Mouse (Mus musculus) gastrocnemius, adult 18-20 months (tissue): ENCODE results near the gene Arl15. TPM values are rescaled to one million over a fixed set of nuclear protein-coding genes. Genes with fewer than 3 reads are reported as not detected.

Experiments
- DNase-seq: peaks from one replicate; pipeline ENCODE4 v3.0.0; 2021; ENCODE audit warnings: low spot score
- total RNA-seq, 2 experiments: library from RNA; stranded (reverse); gene quantifications; 2 replicates each; pipeline ENCODE4 v1.2.3; 2021

Arl15 gene
- total RNA-seq, 2 experiments from 2014 or later: 3.6 to 4.0 TPM

GRCm38 (mm10) chr13:113869212-113870205 is 75.2 kb downstream of the Arl15 start:
- DNase-seq: peak; percentile 56

GRCm38 (mm10) chr13:113870403-113870802 is 76.1 kb downstream of the Arl15 start:
- no peak for DNase-seq

- peak; percentile 78 for DNase-seq
These were observed 77.5 kb downstream of the Arl15 start for GRCm38 (mm10) chr13:113871853-113872252.

GRCm38 (mm10) chr13:113875724-113876123 is 81.4 kb downstream of the Arl15 start:
- no peak for DNase-seq

GRCm38 (mm10) chr13:113877420-113877819 is 83.1 kb downstream of the Arl15 start:
- DNase-seq: peak; percentile 76

- DNase-seq: no peak
These were observed 84.3 kb downstream of the Arl15 start for GRCm38 (mm10) chr13:113878571-113878970.

- no peak for DNase-seq
These were observed 85.5 kb downstream of the Arl15 start for GRCm38 (mm10) chr13:113879651-113880327.

- DNase-seq: no peak
These were observed 86.4 kb downstream of the Arl15 start for GRCm38 (mm10) chr13:113880564-113881171.

GRCm38 (mm10) chr13:113882959-113883358 is 88.7 kb downstream of the Arl15 start:
- DNase-seq: no peak

- no peak for DNase-seq
These were observed 92.8 kb downstream of the Arl15 start for GRCm38 (mm10) chr13:113887090-113887489.

GRCm38 (mm10) chr13:113888126-113888525 is 93.8 kb downstream of the Arl15 start:
- no peak for DNase-seq

GRCm38 (mm10) chr13:113888704-113889103 is 94.4 kb downstream of the Arl15 start:
- no peak for DNase-seq

- no peak for DNase-seq
These were observed 95.1 kb downstream of the Arl15 start for GRCm38 (mm10) chr13:113889140-113890055.

GRCm38 (mm10) chr13:113896684-113897083 is 102.4 kb downstream of the Arl15 start:
- DNase-seq: no peak

- no peak for DNase-seq
These were observed 103.2 kb downstream of the Arl15 start for GRCm38 (mm10) chr13:113897498-113897897.

GRCm38 (mm10) chr13:113897951-113898350 is 103.6 kb downstream of the Arl15 start:
- no peak for DNase-seq

- peak; percentile 53 for DNase-seq
These were observed 106.8 kb downstream of the Arl15 start for GRCm38 (mm10) chr13:113901001-113901545.

- no peak for DNase-seq
These were observed 109.0 kb downstream of the Arl15 start for GRCm38 (mm10) chr13:113903255-113903654.

GRCm38 (mm10) chr13:113911986-113912519 is 117.7 kb downstream of the Arl15 start:
- DNase-seq: no peak

- no peak for DNase-seq
These were observed 120.3 kb downstream of the Arl15 start for GRCm38 (mm10) chr13:113914551-113914971.
